Mouse (Mus musculus): ENCODE measurements around the gene Npnt.

- TF ChIP-seq CTCF (IDR thresholded peaks at IDR 0.05; ENCODE audit: control insufficient read depth, insufficient read depth, low read length) (no peak), POLR2A (IDR thresholded peaks at IDR 0.05; ENCODE audit: borderline replicate concordance, control insufficient read depth, low read depth, low read length) (no peak)
Measured at GRCm38 (mm10) chr3:132897891-132898290, 52.2 kb downstream of the Npnt start.

Data from bone marrow, adult 2 months (tissue).